Mouse (Mus musculus) neural tube, embryonic 10.5 days (tissue): ENCODE data around the gene Fam210b.
A peak's percentile ranks its signal among the peaks of the same experiment; 100 is the strongest.
"Not testable (repeated sequence)": the region's sequence is repeated elsewhere in the genome, so short reads cannot be mapped to it uniquely, and the experiment has no call there.

ENCODE experiments used
- DNase-seq: peaks from one replicate; pipeline ENCODE4 v3.0.0-alpha.2; 2017; ENCODE audit warnings: low spot score; ENCODE audit errors: extremely low spot score

Fam210b gene

GRCm38 (mm10) chr2:172345258-172345738, at the start of gene Fam210b:
TSS of gene Fam210b (plus strand) at chr2:172345565.
- peak; percentile 95 for DNase-seq

GRCm38 (mm10) chr2:172298083-172298482, 47.3 kb upstream of the Fam210b start:
- no peak for DNase-seq

GRCm38 (mm10) chr2:172298542-172298941, 46.8 kb upstream of the Fam210b start:
- DNase-seq, result no peak

- no peak for DNase-seq
Measured at GRCm38 (mm10) chr2:172299126-172299921, 46.0 kb upstream of the Fam210b start.

- no peak for DNase-seq
Measured at GRCm38 (mm10) chr2:172302396-172302795, 43.0 kb upstream of the Fam210b start.

- DNase-seq, result no peak
Measured at GRCm38 (mm10) chr2:172304118-172304708, 41.2 kb upstream of the Fam210b start.

- DNase-seq, result not testable (repeated sequence)
Measured at GRCm38 (mm10) chr2:172305546-172305945, 39.8 kb upstream of the Fam210b start.

- no peak for DNase-seq
Measured at GRCm38 (mm10) chr2:172306544-172306943, 38.8 kb upstream of the Fam210b start.

- no peak for DNase-seq
Measured at GRCm38 (mm10) chr2:172311731-172312130, 33.6 kb upstream of the Fam210b start.

- DNase-seq, result peak; percentile 78
Measured at GRCm38 (mm10) chr2:172320878-172321277, 24.5 kb upstream of the Fam210b start.

GRCm38 (mm10) chr2:172328248-172328647, 17.1 kb upstream of the Fam210b start:
- no peak for DNase-seq

GRCm38 (mm10) chr2:172329179-172329578, 16.2 kb upstream of the Fam210b start:
- peak; percentile 68 for DNase-seq

- DNase-seq, result no peak
Measured at GRCm38 (mm10) chr2:172338206-172338942, 7.0 kb upstream of the Fam210b start.

GRCm38 (mm10) chr2:172340936-172341335, 4.4 kb upstream of the Fam210b start:
- no peak for DNase-seq

- DNase-seq, result no peak
Measured at GRCm38 (mm10) chr2:172341606-172342005, 3.8 kb upstream of the Fam210b start.

GRCm38 (mm10) chr2:172343751-172344150, 1.6 kb upstream of the Fam210b start:
- no peak for DNase-seq

- DNase-seq, result no peak
Measured at GRCm38 (mm10) chr2:172344669-172345068, 696 bp upstream of the Fam210b start.

GRCm38 (mm10) chr2:172346034-172346929, 917 bp downstream of the Fam210b start:
- peak; percentile 53 for DNase-seq

- DNase-seq, result no peak
Measured at GRCm38 (mm10) chr2:172346933-172347611, 1.7 kb downstream of the Fam210b start.

GRCm38 (mm10) chr2:172348297-172348950, 3.1 kb downstream of the Fam210b start:
- DNase-seq, result no peak
